Mouse (Mus musculus): ENCODE measurements around the gene Tmem88b.

The Tmem88b gene

GRCm38 (mm10) chr4:155788300-155788699, 2.6 kb upstream of the Tmem88b start:
- DNase-seq: no peak

GRCm38 (mm10) chr4:155785246-155785645, 428 bp downstream of the Tmem88b start:
- no peak for DNase-seq

- DNase-seq: peak; percentile 86 to 91
These were observed 1.5 kb downstream of the Tmem88b start for GRCm38 (mm10) chr4:155784081-155784701.

GRCm38 (mm10) chr4:155783486-155784080, 2.1 kb downstream of the Tmem88b start:
- no peak for DNase-seq

- peak; percentile 76 to 84 for DNase-seq
These were observed 4.8 kb downstream of the Tmem88b start for GRCm38 (mm10) chr4:155780895-155781294.

- no peak for DNase-seq
These were observed 6.2 kb downstream of the Tmem88b start for GRCm38 (mm10) chr4:155779498-155779897.

GRCm38 (mm10) chr4:155777816-155778215, 7.9 kb downstream of the Tmem88b start:
- DNase-seq: peak in 1 of 2 experiments; percentile 13

GRCm38 (mm10) chr4:155776704-155777335, 8.9 kb downstream of the Tmem88b start:
- DNase-seq: peak in 1 of 2 experiments; percentile 32

GRCm38 (mm10) chr4:155775855-155776254, 9.8 kb downstream of the Tmem88b start:
- DNase-seq: peak in 1 of 2 experiments; percentile 48

- peak; percentile 67 to 73 for DNase-seq
These were observed 10.5 kb downstream of the Tmem88b start for GRCm38 (mm10) chr4:155774971-155775740.

GRCm38 (mm10) chr4:155774280-155774754, 11.4 kb downstream of the Tmem88b start, which contains the start of gene Vwa1:
Gene Vwa1, minus strand, starts transcription at chr4:155774698.
- DNase-seq: peak; percentile 96

- no peak for DNase-seq
These were observed 12.2 kb downstream of the Tmem88b start for GRCm38 (mm10) chr4:155773335-155774078.

GRCm38 (mm10) chr4:155772786-155773185, 12.9 kb downstream of the Tmem88b start:
- DNase-seq: no peak

GRCm38 (mm10) chr4:155771706-155772105, 14.0 kb downstream of the Tmem88b start:
- DNase-seq: peak in 1 of 2 experiments; percentile 7

- no peak for DNase-seq
These were observed 15.0 kb downstream of the Tmem88b start for GRCm38 (mm10) chr4:155770626-155771025.

- peak; percentile 96 to 97 for DNase-seq
These were observed 15.7 kb downstream of the Tmem88b start for GRCm38 (mm10) chr4:155769880-155770512.

- no peak for DNase-seq
These were observed 16.2 kb downstream of the Tmem88b start for GRCm38 (mm10) chr4:155769496-155769879.

- DNase-seq: no peak
These were observed 23.3 kb downstream of the Tmem88b start for GRCm38 (mm10) chr4:155762357-155762756.

GRCm38 (mm10) chr4:155761356-155762099, 24.1 kb downstream of the Tmem88b start:
- DNase-seq: no peak

GRCm38 (mm10) chr4:155760613-155761355, 24.9 kb downstream of the Tmem88b start, which contains the start of gene Atad3a:
Gene Atad3a, minus strand, starts transcription at chr4:155761093.
- peak; percentile 97 to 98 for DNase-seq

All from kidney, postnatal 4 days (tissue).